Mouse (Mus musculus) ES-Bruce4 (cell line): ENCODE data around the gene Trim58.

ENCODE experiments used
- CTCF ChIP-seq: IDR thresholded peaks from one replicate; pipeline ENCODE4 v1.8.1; 2011; ENCODE audit warnings: low read depth, low read length
- EP300 ChIP-seq: IDR thresholded peaks from 2 replicates; pipeline ENCODE4 v1.6.1; 2011; ENCODE audit warnings: low read depth, low read length; ENCODE audit not compliant: insufficient read depth
- POLR2A ChIP-seq: IDR thresholded peaks from one replicate; pipeline ENCODE4 v1.8.1; 2011; ENCODE audit warnings: low read length; ENCODE audit not compliant: insufficient read depth

- TF ChIP-seq CTCF, result no peak
- no peak for TF ChIP-seq POLR2A
- no peak for TF ChIP-seq EP300
Measured at GRCm38 (mm10) chr11:58602800-58603560, 37.3 kb upstream of the Trim58 start.
